Mouse (Mus musculus) liver, postnatal 0 days (tissue): ENCODE measurements around the gene Fam71e2.
A peak's percentile ranks its signal among the peaks of the same experiment; 100 is the strongest.

Experiments
- CTCF ChIP-seq: sonication (generic); IDR thresholded peaks from 2 replicates; pipeline ENCODE4 v1.5.1; 2016; ENCODE audit warnings: antibody characterized with exemption, low read depth
- EP300 ChIP-seq: IDR thresholded peaks from 2 replicates; pipeline ENCODE4 v1.6.1; 2016; ENCODE audit warnings: antibody characterized with exemption, low read depth, mild to moderate bottlenecking

DNA sequence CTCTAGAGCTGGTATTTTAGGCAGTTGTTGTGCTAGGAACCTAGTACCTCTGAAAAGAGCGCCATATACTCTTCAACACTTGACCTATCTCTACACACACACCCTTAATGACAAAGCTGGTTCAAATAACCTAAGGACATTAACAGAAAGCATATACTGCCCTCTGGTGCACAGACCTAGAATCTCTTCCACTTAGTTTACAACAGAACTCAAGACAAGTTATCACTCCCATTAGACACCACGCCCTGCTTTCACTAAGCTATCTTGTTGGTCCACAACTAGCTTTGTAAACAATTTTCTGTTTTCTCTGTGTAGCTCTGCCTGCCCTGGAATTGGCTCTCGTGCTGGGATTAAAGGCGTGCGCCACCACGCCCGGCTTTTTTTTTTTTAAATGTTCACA is 35.6 kb upstream of the Fam71e2 start:
- TF ChIP-seq CTCF = peak; percentile 82
- TF ChIP-seq EP300 = peak; percentile 67; the same call in 1 of the 2 replicates
